In genomic region chr10:60193532-60194423, GRCm38 (mm10) we compare ENCODE assay signal across 8 mouse cellular contexts. TPM values are rescaled to one million over a fixed set of nuclear protein-coding genes. Genes with fewer than 3 reads are reported as not detected.
DNase-seq lines count a peak whose midpoint lies in the region; ATAC-seq and TF ChIP-seq lines count a peak whose summit lies in the region.

No protein-coding gene starts in this region.

- ATAC-seq in embryonic facial prominence, embryonic 14.5 days (ENCODE audit: low read depth): peak; percentile 93
- ATAC-seq in intestine, embryonic 14.5 days (replicated peaks; ENCODE audit: low FRiP score, low TSS enrichment, low read depth): peak; percentile 84
- no peak for ATAC-seq in erythroid progenitor cell, adult 5-6 weeks (replicated peaks; ENCODE audit: low FRiP score, poor library complexity, severe bottlenecking)

- no peak overlapping the region for H3K27ac ChIP-seq in layer of hippocampus, adult 2 months
- peak overlapping the region; percentile 65 for H3K27ac ChIP-seq in embryonic facial prominence, embryonic 14.5 days (replicated peaks; ENCODE audit: low read depth, low read length)
- H3K27ac ChIP-seq in intestine, embryonic 14.5 days (ENCODE audit: low read depth): peak overlapping the region; percentile 85

- no peaks in the 10 kb centered on the region for H3K36me3 ChIP-seq in embryonic facial prominence, embryonic 14.5 days (ENCODE audit: control insufficient read depth, insufficient read depth, low read length)
- no peaks in the 10 kb centered on the region for H3K36me3 ChIP-seq in intestine, embryonic 14.5 days (ENCODE audit: control insufficient read depth, insufficient read depth, low read length)

- no peak overlapping the region; the same call in 1 of the 2 replicates for H3K4me3 ChIP-seq in layer of hippocampus, adult 2 months
- 0 out of 2 replicates have a peak overlapping the region, but pooled peaks have one; percentile 0 for H3K4me3 ChIP-seq in embryonic facial prominence, embryonic 14.5 days (ENCODE audit: low read depth, low read length)
- 0 out of 2 replicates have a peak overlapping the region, but pooled peaks have one; percentile 2 for H3K4me3 ChIP-seq in intestine, embryonic 14.5 days (ENCODE audit: low read depth, low read length)

- H3K27me3 ChIP-seq in embryonic facial prominence, embryonic 14.5 days (replicated peaks; ENCODE audit: control insufficient read depth, insufficient read depth, low read length): no peaks in the 10 kb centered on the region
- no peaks in the 10 kb centered on the region for H3K27me3 ChIP-seq in intestine, embryonic 14.5 days (replicated peaks; ENCODE audit: control insufficient read depth, insufficient read depth, low read length)

- 0 out of 2 replicates have a peak, but pooled peaks have one; percentile 5 for TF ChIP-seq CTCF in layer of hippocampus, adult 2 months (conservative IDR thresholded peaks at IDR 0.05)

- peak in 1 of 2 experiments; percentile 14 for DNase-seq in layer of hippocampus, adult 2 months (ENCODE audit: low spot score in 2 of 2)
- no peak for DNase-seq in layer of hippocampus, postnatal 36 days
- peak; percentile 69 for DNase-seq in Muller cell, postnatal 12 days (ENCODE audit: inconsistent ontology term)
- peak; percentile 96 for DNase-seq in embryonic facial prominence, embryonic 14.5 days (ENCODE audit: low spot score)
- DNase-seq in intestine, embryonic 14.5 days (ENCODE audit: low spot score): peak; percentile 82
- peak; percentile 85 for DNase-seq in mesoderm, embryonic 11.5 days (ENCODE audit: low read depth, low spot score)
- DNase-seq in yolk sac, embryonic 10.5 days (ENCODE audit: low spot score): peak; percentile 9

- peak overlapping the region; percentile 3; the same call in 1 of the 2 replicates for H3K9ac ChIP-seq in embryonic facial prominence, embryonic 14.5 days (ENCODE audit: low read depth, low read length)
- H3K9ac ChIP-seq in intestine, embryonic 14.5 days (ENCODE audit: low read length): peak overlapping the region; percentile 8; the same call in 1 of the 2 replicates

- no peaks in the 10 kb centered on the region for H3K9me3 ChIP-seq in embryonic facial prominence, embryonic 14.5 days (ENCODE audit: control insufficient read depth, low read length)
- H3K9me3 ChIP-seq in intestine, embryonic 14.5 days (ENCODE audit: control insufficient read depth, low read length): no peaks in the 10 kb centered on the region

- 6% methylated on average over 15 of the region's 19 CpGs for WGBS in embryonic facial prominence, embryonic 14.5 days
- WGBS in intestine, embryonic 14.5 days: 8% methylated on average over 19 of the region's 19 CpGs

- H3K4me2 ChIP-seq in embryonic facial prominence, embryonic 14.5 days (ENCODE audit: low read depth, low read length): peak overlapping the region; percentile 39
- H3K4me2 ChIP-seq in intestine, embryonic 14.5 days (ENCODE audit: low read length): peak overlapping the region; percentile 47

- peaks cover 32% of the 10 kb centered on the region for H3K4me1 ChIP-seq in embryonic facial prominence, embryonic 14.5 days (ENCODE audit: control insufficient read depth, insufficient read depth, low read length)
- H3K4me1 ChIP-seq in intestine, embryonic 14.5 days (replicated peaks; ENCODE audit: control insufficient read depth, insufficient read depth, low read length): peaks cover 38% of the 10 kb centered on the region

RNA-seq across cellular contexts. Expression of gene Chst3, which starts 25.3 kb away (rescaled TPM):
- 1 to 10 TPM; 1.2 to 1.8 TPM for total RNA-seq in layer of hippocampus, adult 2 months (2021)
- total RNA-seq in layer of hippocampus, postnatal 36 days (2021): 1 to 10 TPM; 2.2 to 2.8 TPM
- 1.3 TPM in 2 replicates for polyA plus RNA-seq in embryonic facial prominence, embryonic 14.5 days (2014; fragmentation: Nextera tagmentation; extraction: Ambion mirVana)
- 1.3 and 1.7 TPM in 2 replicates for polyA plus RNA-seq in intestine, embryonic 14.5 days (2014; fragmentation: Nextera tagmentation; extraction: Ambion mirVana)
- total RNA-seq in erythroid progenitor cell, adult 5-6 weeks (2015; ENCODE audit: low replicate concordance): 6.7 and 8.6 TPM in 2 replicates
- total RNA-seq in erythroid progenitor cell, adult 5-6 weeks (2017; ENCODE audit: low replicate concordance): 2.6 and 3.9 TPM in 2 replicates

Comparison
In these comparisons a context has a peak if more than half of its experiments do, and no peak if none do; other contexts are left out.
1. DNase-seq: peak in Muller cell, postnatal 12 days (single experiment), embryonic facial prominence, embryonic 14.5 days (single experiment), intestine, embryonic 14.5 days (single experiment), mesoderm, embryonic 11.5 days (single experiment) and yolk sac, embryonic 10.5 days (single experiment); none in layer of hippocampus, postnatal 36 days (0 of 2).